Mouse (Mus musculus) forebrain, embryonic 15.5 days (tissue): ENCODE measurements around the gene Rdm1. TPM values are rescaled to one million over a fixed set of nuclear protein-coding genes. Genes with fewer than 3 reads are reported as not detected.

Experiments
- ATAC-seq: fragments of 200-750 bp; cut with Nextera tagmentation; replicated peaks from 2 replicates; pipeline ENCODE4 v1.8.0; 2017; ENCODE audit warnings: mild to moderate bottlenecking, moderate TSS enrichment, moderate library complexity
- H3K27ac ChIP-seq: fragments of 300-500 bp; sonication (generic); replicated peaks from 2 replicates; pipeline ENCODE4 v1.5.1; 2015; ENCODE audit warnings: mild to moderate bottlenecking, inconsistent platforms
- H3K27me3 ChIP-seq: fragments of 300-500 bp; sonication (generic); 2 replicates; pipeline ENCODE4 v1.6.1; 2015; ENCODE audit warnings: inconsistent platforms
- H3K36me3 ChIP-seq: fragments of 300-500 bp; sonication (generic); 2 replicates; pipeline ENCODE4 v1.6.1; 2015; ENCODE audit warnings: mild to moderate bottlenecking, inconsistent platforms
- H3K4me1 ChIP-seq: fragments of 300-500 bp; sonication (generic); 2 replicates; pipeline ENCODE4 v1.6.1; 2015; ENCODE audit warnings: inconsistent platforms
- H3K4me2 ChIP-seq: fragments of 300-500 bp; sonication (generic); replicated peaks from 2 replicates; pipeline ENCODE4 v1.6.1; 2015; ENCODE audit warnings: mild to moderate bottlenecking, inconsistent platforms
- H3K4me3 ChIP-seq: fragments of 300-500 bp; sonication (generic); 2 replicates; pipeline ENCODE4 v1.5.1; 2015; ENCODE audit warnings: mild to moderate bottlenecking, inconsistent platforms
- H3K9ac ChIP-seq: fragments of 300-500 bp; sonication (generic); replicated peaks from 2 replicates; pipeline ENCODE4 v1.6.1; 2015; ENCODE audit warnings: mild to moderate bottlenecking, inconsistent platforms
- H3K9me3 ChIP-seq: fragments of 300-500 bp; sonication (generic); 2 replicates; pipeline ENCODE4 v1.6.1; 2016; ENCODE audit warnings: inconsistent platforms
- WGBS: fragments of 180-500 bp; shearing (Covaris S2); methylation state at CpG from one replicate; pipeline ENCODE4 v1.1.7; 2015; ENCODE audit warnings: mixed read lengths; 5-methylcytosine and 5-hydroxymethylcytosine counted together
- polyA plus RNA-seq: library from polyadenylated mRNA; unstranded; fragments of >200 nt; fragmentation: Nextera tagmentation; extraction: Ambion mirVana; gene quantifications from 2 replicates; pipeline ENCODE4 v1.2.1, GENCODE M21; 2015

The Rdm1 gene
- polyA plus RNA-seq, 1 experiment from 2014 or later, result 31.0 TPM

- peak; percentile 96 for ATAC-seq
- Histone ChIP-seq H3K36me3 (no peaks in the 10 kb centered on the region), H3K27ac (peak within 1 kb of the TSS; percentile 94), H3K4me2 (peak within 1 kb of the TSS; percentile 69), H3K27me3 (no peaks in the 10 kb centered on the region), H3K4me3 (peak within 1 kb of the TSS; percentile 66), H3K9me3 (no peaks in the 10 kb centered on the region), H3K9ac (peak within 1 kb of the TSS; percentile 78), H3K4me1 (peaks cover 44% of the 10 kb centered on the region)
- WGBS, result 6% methylated on average over 34 of the region's 34 CpGs
These were observed 38.0 kb downstream of the Rdm1 start, which contains the start of gene Arl4d for GRCm38 (mm10) chr11:101664825-101665635. Gene Arl4d (plus strand): TSS chr11:101665541.

GRCm38 (mm10) chr11:101665636-101665992, 38.6 kb downstream of the Rdm1 start:
- Histone ChIP-seq H3K36me3 (no peaks in the 10 kb centered on the region), H3K4me1 (peaks cover 44% of the 10 kb centered on the region), H3K9ac (peak overlapping the region; percentile 78), H3K4me3 (peak overlapping the region; percentile 66), H3K4me2 (peak overlapping the region; percentile 69), H3K27ac (peak overlapping the region; percentile 94), H3K9me3 (no peaks in the 10 kb centered on the region), H3K27me3 (no peaks in the 10 kb centered on the region)
- WGBS, result 2% methylated on average over 24 of the region's 24 CpGs
- no peak for ATAC-seq

GRCm38 (mm10) chr11:101666626-101667345, 39.8 kb downstream of the Rdm1 start:
- no peaks in the 10 kb centered on the region for H3K36me3 ChIP-seq
- peak overlapping the region; percentile 35 for H3K27ac ChIP-seq
- H3K4me2 ChIP-seq, result peak overlapping the region; percentile 69
- no peaks in the 10 kb centered on the region for H3K9me3 ChIP-seq
- H3K4me1 ChIP-seq, result peaks cover 44% of the 10 kb centered on the region
- WGBS, result 77% methylated on average over 28 of the region's 28 CpGs
- H3K9ac ChIP-seq, result peak overlapping the region; percentile 40
- H3K4me3 ChIP-seq, result peak overlapping the region; percentile 66
- no peak for ATAC-seq
- H3K27me3 ChIP-seq, result no peaks in the 10 kb centered on the region

GRCm38 (mm10) chr11:101667871-101668532, 41.0 kb downstream of the Rdm1 start:
- Histone ChIP-seq H3K36me3 (no peaks in the 10 kb centered on the region), H3K27me3 (no peaks in the 10 kb centered on the region), H3K27ac (peak overlapping the region; percentile 73), H3K4me1 (peaks cover 47% of the 10 kb centered on the region), H3K4me2 (peak overlapping the region; percentile 69), H3K9me3 (no peaks in the 10 kb centered on the region), H3K9ac (peak overlapping the region; percentile 40), H3K4me3 (peak overlapping the region; percentile 66)
- ATAC-seq, result no peak
- WGBS, result 63% methylated on average over 14 of the region's 14 CpGs

GRCm38 (mm10) chr11:101668546-101669261, 41.7 kb downstream of the Rdm1 start:
- no peak for ATAC-seq
- no peaks in the 10 kb centered on the region for H3K9me3 ChIP-seq
- H3K4me3 ChIP-seq, result peak overlapping the region; percentile 66
- H3K4me2 ChIP-seq, result peak overlapping the region; percentile 69
- H3K4me1 ChIP-seq, result peaks cover 54% of the 10 kb centered on the region
- no peaks in the 10 kb centered on the region for H3K36me3 ChIP-seq
- 40% methylated on average over 11 of the region's 13 CpGs for WGBS
- H3K9ac ChIP-seq, result peak overlapping the region; percentile 40
- no peaks in the 10 kb centered on the region for H3K27me3 ChIP-seq
- peak overlapping the region; percentile 73 for H3K27ac ChIP-seq

- Histone ChIP-seq H3K27me3 (no peaks in the 10 kb centered on the region), H3K4me2 (no peak overlapping the region), H3K4me1 (peaks cover 48% of the 10 kb centered on the region), H3K9me3 (no peaks in the 10 kb centered on the region), H3K36me3 (no peaks in the 10 kb centered on the region), H3K27ac (no peak overlapping the region), H3K4me3 (no peak overlapping the region), H3K9ac (no peak overlapping the region)
- 97% methylated on average over 1 of the region's 1 CpGs for WGBS
- ATAC-seq, result no peak
These were observed 43.3 kb downstream of the Rdm1 start for GRCm38 (mm10) chr11:101670334-101670733.

GRCm38 (mm10) chr11:101671255-101671654, 44.3 kb downstream of the Rdm1 start:
- Histone ChIP-seq H3K27me3 (no peaks in the 10 kb centered on the region), H3K4me3 (no peak overlapping the region), H3K27ac (no peak overlapping the region), H3K9me3 (no peaks in the 10 kb centered on the region), H3K9ac (no peak overlapping the region), H3K4me2 (no peak overlapping the region), H3K4me1 (peaks cover 44% of the 10 kb centered on the region), H3K36me3 (no peaks in the 10 kb centered on the region)
- 87% methylated on average over 4 of the region's 4 CpGs for WGBS
- no peak for ATAC-seq

- no peak for ATAC-seq
- no peaks in the 10 kb centered on the region for H3K36me3 ChIP-seq
- no peak overlapping the region for H3K9ac ChIP-seq
- no peak overlapping the region for H3K4me3 ChIP-seq
- WGBS, result 42% methylated on average over 16 of the region's 16 CpGs
- H3K27me3 ChIP-seq, result no peaks in the 10 kb centered on the region
- peak overlapping the region; percentile 60 for H3K27ac ChIP-seq
- peaks cover 25% of the 10 kb centered on the region for H3K4me1 ChIP-seq
- no peaks in the 10 kb centered on the region for H3K9me3 ChIP-seq
- H3K4me2 ChIP-seq, result no peak overlapping the region
These were observed 46.1 kb downstream of the Rdm1 start for GRCm38 (mm10) chr11:101673010-101673642.

GRCm38 (mm10) chr11:101674106-101674505, 47.1 kb downstream of the Rdm1 start:
- no peak overlapping the region for H3K9ac ChIP-seq
- H3K4me2 ChIP-seq, result no peak overlapping the region
- 0 out of 2 replicates have a peak overlapping the region, but pooled peaks have one; percentile 60 for H3K27ac ChIP-seq
- H3K27me3 ChIP-seq, result no peaks in the 10 kb centered on the region
- peaks cover 16% of the 10 kb centered on the region for H3K4me1 ChIP-seq
- 83% methylated on average over 5 of the region's 5 CpGs for WGBS
- no peaks in the 10 kb centered on the region for H3K36me3 ChIP-seq
- H3K9me3 ChIP-seq, result no peaks in the 10 kb centered on the region
- ATAC-seq, result no peak
- H3K4me3 ChIP-seq, result no peak overlapping the region

GRCm38 (mm10) chr11:101675349-101675748, 48.4 kb downstream of the Rdm1 start:
- H3K27me3 ChIP-seq, result no peaks in the 10 kb centered on the region
- no peaks in the 10 kb centered on the region for H3K9me3 ChIP-seq
- H3K36me3 ChIP-seq, result no peaks in the 10 kb centered on the region
- WGBS, result 93% methylated on average over 4 of the region's 4 CpGs
- H3K27ac ChIP-seq, result no peak overlapping the region
- ATAC-seq, result no peak
- no peak overlapping the region for H3K4me2 ChIP-seq
- peaks cover 11% of the 10 kb centered on the region for H3K4me1 ChIP-seq
- H3K4me3 ChIP-seq, result no peak overlapping the region
- no peak overlapping the region for H3K9ac ChIP-seq

GRCm38 (mm10) chr11:101677655-101678054, 50.7 kb downstream of the Rdm1 start:
- Histone ChIP-seq H3K27me3 (no peaks in the 10 kb centered on the region), H3K4me1 (peaks cover 22% of the 10 kb centered on the region), H3K4me3 (no peak overlapping the region), H3K9me3 (no peaks in the 10 kb centered on the region), H3K36me3 (no peaks in the 10 kb centered on the region), H3K4me2 (no peak overlapping the region), H3K27ac (no peak overlapping the region; the same call in 1 of the 2 replicates), H3K9ac (no peak overlapping the region)
- no peak for ATAC-seq
- 82% methylated on average over 12 of the region's 12 CpGs for WGBS
